Mouse (Mus musculus) cerebellum, adult 2 months (tissue): ENCODE data around the gene N4bp2. TPM values are rescaled to one million over a fixed set of nuclear protein-coding genes. Genes with fewer than 3 reads are reported as not detected.

Source experiments
- DNase-seq, 2 experiments: peaks; one replicate each; pipeline ENCODE4 v3.0.0; 2021
- H3K27ac ChIP-seq: fragments of 200-500 bp; 2 replicates; pipeline ENCODE4 v1.5.1; 2012; ENCODE audit warnings: low read length, control low read depth, inconsistent platforms; ENCODE audit not compliant: insufficient read depth
- H3K27me3 ChIP-seq: fragments of 200-500 bp; 2 replicates; pipeline ENCODE4 v1.6.1; 2012; ENCODE audit warnings: inconsistent platforms, mild to moderate bottlenecking, low read length, moderate library complexity; ENCODE audit not compliant: control insufficient read depth, insufficient read depth
- H3K4me1 ChIP-seq: fragments of 200-500 bp; 2 replicates; pipeline ENCODE4 v1.6.1; 2011; ENCODE audit warnings: low read length; ENCODE audit not compliant: control insufficient read depth, insufficient read depth
- H3K4me3 ChIP-seq: fragments of 200-500 bp; replicated peaks from 2 replicates; pipeline ENCODE3; 2011; ENCODE audit warnings: mild to moderate bottlenecking, low read depth, low read length, control low read depth; ENCODE audit not compliant: insufficient read depth
- CTCF ChIP-seq: fragments of 200-500 bp; IDR thresholded peaks from 2 replicates; pipeline ENCODE4 v1.5.1; 2011; ENCODE audit warnings: low read depth, mild to moderate bottlenecking, control low read depth, low read length, moderate library complexity, borderline replicate concordance; ENCODE audit not compliant: insufficient read depth
- POLR2A ChIP-seq: fragments of 200-500 bp; IDR thresholded peaks from 2 replicates; pipeline ENCODE4 v1.6.1; 2011; ENCODE audit warnings: low read length, control low read depth, borderline replicate concordance; ENCODE audit not compliant: insufficient read depth
- WGBS: fragments of 180-500 bp; shearing (Covaris S2); methylation state at CpG from one replicate; pipeline ENCODE4 v1.1.7; 2018; 5-methylcytosine and 5-hydroxymethylcytosine counted together
- polyA plus RNA-seq: library from polyadenylated mRNA; depleted of rRNA; stranded (reverse); fragments of >200 nt; gene quantifications from 2 replicates; pipeline ENCODE4 v1.2.3, GENCODE M21; 2012

The N4bp2 gene
- polyA plus RNA-seq, 1 experiment = 5.7 TPM

GRCm38 (mm10) chr5:65828261-65828660 lies 64.9 kb downstream of the N4bp2 start:
- 94% methylated on average over 5 of the region's 5 CpGs for WGBS
- Histone ChIP-seq H3K4me1 (no peaks in the 10 kb centered on the region), H3K27ac (no peak overlapping the region), H3K4me3 (no peak overlapping the region), H3K27me3 (no peaks in the 10 kb centered on the region)
- no peak for TF ChIP-seq CTCF
- no peak for TF ChIP-seq POLR2A
- no peak for DNase-seq

GRCm38 (mm10) chr5:65829059-65829458 lies 65.7 kb downstream of the N4bp2 start:
- no peaks in the 10 kb centered on the region for H3K4me1 ChIP-seq
- no peak for DNase-seq
- no peak overlapping the region for H3K4me3 ChIP-seq
- no peaks in the 10 kb centered on the region for H3K27me3 ChIP-seq
- TF ChIP-seq CTCF (no peak), POLR2A (no peak)
- H3K27ac ChIP-seq = no peak overlapping the region
- WGBS = 91% methylated on average over 2 of the region's 2 CpGs

GRCm38 (mm10) chr5:65831917-65832618 lies 68.7 kb downstream of the N4bp2 start:
- Histone ChIP-seq H3K27ac (no peak overlapping the region), H3K27me3 (no peaks in the 10 kb centered on the region), H3K4me3 (no peak overlapping the region), H3K4me1 (no peaks in the 10 kb centered on the region)
- TF ChIP-seq POLR2A = no peak
- 93% methylated on average over 11 of the region's 11 CpGs for WGBS
- DNase-seq = no peak

GRCm38 (mm10) chr5:65833092-65833491 lies 69.8 kb downstream of the N4bp2 start:
- DNase-seq = no peak
- TF ChIP-seq CTCF (no peak), POLR2A (no peak)
- no peak overlapping the region for H3K27ac ChIP-seq
- no peak overlapping the region for H3K4me3 ChIP-seq
- no peaks in the 10 kb centered on the region for H3K27me3 ChIP-seq
- H3K4me1 ChIP-seq = no peaks in the 10 kb centered on the region
- WGBS = 86% methylated on average over 3 of the region's 3 CpGs

GRCm38 (mm10) chr5:65833766-65834498 lies 70.6 kb downstream of the N4bp2 start:
- no peak overlapping the region for H3K4me3 ChIP-seq
- H3K4me1 ChIP-seq = no peaks in the 10 kb centered on the region
- DNase-seq = no peak
- 92% methylated on average over 8 of the region's 8 CpGs for WGBS
- no peaks in the 10 kb centered on the region for H3K27me3 ChIP-seq
- TF ChIP-seq POLR2A = no peak
- TF ChIP-seq CTCF = no peak
- H3K27ac ChIP-seq = no peak overlapping the region

- Histone ChIP-seq H3K4me1 (no peaks in the 10 kb centered on the region; the same call in 1 of the 2 replicates), H3K27ac (no peak overlapping the region), H3K27me3 (no peaks in the 10 kb centered on the region), H3K4me3 (no peak overlapping the region)
- no peak for TF ChIP-seq POLR2A
- TF ChIP-seq CTCF = no peak
- WGBS = 79% methylated on average over 6 of the region's 6 CpGs
- no peak for DNase-seq
These were observed 74.7 kb downstream of the N4bp2 start for GRCm38 (mm10) chr5:65838053-65838452.

GRCm38 (mm10) chr5:65842947-65843346 lies 79.6 kb downstream of the N4bp2 start:
- WGBS = 94% methylated on average over 7 of the region's 7 CpGs
- DNase-seq = no peak

GRCm38 (mm10) chr5:65846534-65846933 lies 83.2 kb downstream of the N4bp2 start:
- Histone ChIP-seq H3K4me1 (no peaks in the 10 kb centered on the region; the same call in 1 of the 2 replicates), H3K4me3 (no peak overlapping the region), H3K27me3 (no peaks in the 10 kb centered on the region), H3K27ac (no peak overlapping the region)
- no peak for DNase-seq
- TF ChIP-seq CTCF = no peak
- no peak for TF ChIP-seq POLR2A
- WGBS = 83% methylated on average over 8 of the region's 8 CpGs

More at GRCm38 (mm10) chr5:65842947-65843346, 79.6 kb downstream of the N4bp2 start:
- Histone ChIP-seq H3K27me3 (no peaks in the 10 kb centered on the region), H3K27ac (no peak overlapping the region), H3K4me3 (no peak overlapping the region), H3K4me1 (no peaks in the 10 kb centered on the region; the same call in 1 of the 2 replicates)
- TF ChIP-seq POLR2A (no peak), CTCF (no peak)
